Mouse (Mus musculus) retina, adult 2 months (tissue): ENCODE results near the gene Lgals1.

ENCODE experiments used
- DNase-seq: peaks from one replicate; pipeline ENCODE4 v3.0.0-alpha.2; 2012; ENCODE audit warnings: low read depth, low spot score

Lgals1 gene

GRCm38 (mm10) chr15:78912040-78912439, 14.5 kb upstream of the Lgals1 start:
- DNase-seq, result no peak

- DNase-seq, result peak; percentile 87
Measured at GRCm38 (mm10) chr15:78913632-78914090, 12.9 kb upstream of the Lgals1 start, which contains the start of gene Pdxp. Gene Pdxp (plus strand): TSS chr15:78913919.

- no peak for DNase-seq
Measured at GRCm38 (mm10) chr15:78914091-78914822, 12.3 kb upstream of the Lgals1 start.

GRCm38 (mm10) chr15:78914823-78915659, 11.5 kb upstream of the Lgals1 start:
- no peak for DNase-seq

- peak; percentile 54 for DNase-seq
Measured at GRCm38 (mm10) chr15:78915660-78916017, 10.9 kb upstream of the Lgals1 start.

GRCm38 (mm10) chr15:78916052-78916826, 10.3 kb upstream of the Lgals1 start:
- DNase-seq, result no peak

GRCm38 (mm10) chr15:78918126-78918525, 8.4 kb upstream of the Lgals1 start:
- DNase-seq, result no peak

- no peak for DNase-seq
Measured at GRCm38 (mm10) chr15:78919914-78920313, 6.6 kb upstream of the Lgals1 start.

GRCm38 (mm10) chr15:78922700-78923099, 3.8 kb upstream of the Lgals1 start:
- DNase-seq, result no peak

- DNase-seq, result no peak
Measured at GRCm38 (mm10) chr15:78923585-78923984, 2.9 kb upstream of the Lgals1 start.

- DNase-seq, result no peak
Measured at GRCm38 (mm10) chr15:78925129-78925528, 1.4 kb upstream of the Lgals1 start.

- DNase-seq, result no peak
Measured at GRCm38 (mm10) chr15:78927021-78927787, 679 bp downstream of the Lgals1 start.

- no peak for DNase-seq
Measured at GRCm38 (mm10) chr15:78927788-78928457, 1.4 kb downstream of the Lgals1 start.

GRCm38 (mm10) chr15:78928539-78928938, 2.0 kb downstream of the Lgals1 start:
- no peak for DNase-seq

- DNase-seq, result no peak
Measured at GRCm38 (mm10) chr15:78930192-78930706, 3.7 kb downstream of the Lgals1 start.

- no peak for DNase-seq
Measured at GRCm38 (mm10) chr15:78930801-78931426, 4.4 kb downstream of the Lgals1 start.

GRCm38 (mm10) chr15:78931577-78931976, 5.1 kb downstream of the Lgals1 start:
- no peak for DNase-seq

GRCm38 (mm10) chr15:78934784-78935320, 8.3 kb downstream of the Lgals1 start, which contains the start of gene Nol12:
Gene Nol12 (plus strand): TSS chr15:78934933.
- DNase-seq, result peak; percentile 84

GRCm38 (mm10) chr15:78936403-78936802, 9.9 kb downstream of the Lgals1 start:
- DNase-seq, result no peak

GRCm38 (mm10) chr15:78937311-78937710, 10.8 kb downstream of the Lgals1 start:
- DNase-seq, result no peak
